Mouse (Mus musculus): ENCODE measurements at regions not wholly inside any gene's neighbourhood (a gene's known extent, or its start where the extent isn't known, plus 50 kb on each side); places are given as distances from the start of the nearest gene placed in this dataset.

DNA sequence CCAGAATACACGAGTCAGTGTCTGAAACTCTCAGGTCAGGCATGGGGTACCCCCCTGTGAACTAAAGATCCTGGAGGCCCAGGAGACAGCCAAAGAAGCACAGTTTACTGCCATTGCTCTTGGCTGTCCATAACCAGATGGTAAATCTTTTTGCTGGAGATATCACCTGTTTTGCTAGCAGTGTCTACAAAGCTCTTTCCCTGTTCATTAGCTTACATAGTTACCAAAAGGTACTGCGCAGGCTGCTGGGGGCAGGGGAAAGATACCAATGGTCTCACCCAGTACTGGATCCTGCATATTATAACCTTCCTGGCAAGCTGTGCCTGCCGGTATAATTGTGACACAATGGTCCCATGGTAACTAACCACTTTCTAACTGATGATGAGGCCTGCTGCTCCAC, 321.9 kb upstream of the Nfe2l3 start:
- no peak for DNase-seq

DNA sequence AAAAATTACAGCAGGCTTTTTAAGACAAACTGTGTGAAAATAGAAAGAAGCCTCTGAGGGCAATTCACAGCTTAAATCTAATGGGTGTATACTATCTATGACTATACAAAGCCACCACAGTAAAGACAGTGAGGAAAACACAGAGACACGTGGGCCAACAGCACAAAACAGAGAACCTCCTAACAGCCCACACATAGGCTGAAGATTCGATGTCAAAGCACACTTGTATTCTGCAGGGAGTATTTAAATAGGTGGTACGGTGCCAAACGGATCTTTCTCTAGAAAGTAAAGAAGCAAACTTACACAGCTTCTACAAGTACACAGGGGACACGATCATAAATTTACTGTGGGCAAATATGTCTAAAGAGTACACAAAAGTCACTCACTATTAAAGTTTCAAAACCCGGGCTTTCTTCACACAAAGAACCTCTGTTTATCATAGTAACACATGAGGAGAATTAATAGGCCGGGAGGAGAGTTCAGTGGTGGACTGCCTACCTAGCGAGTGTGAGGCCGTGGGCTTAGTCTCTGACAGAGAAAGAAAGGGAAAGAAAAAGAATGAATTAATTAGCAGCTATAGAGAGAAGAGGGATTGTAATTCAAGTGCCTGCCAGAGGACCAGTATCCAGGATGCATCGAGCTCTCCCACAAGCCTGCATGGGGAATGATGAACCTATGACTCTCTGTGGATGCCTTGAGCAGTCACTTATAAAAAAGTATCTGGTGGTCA, 317.7 kb upstream of the Nfe2l3 start:
- DNase-seq = no peak

DNA sequence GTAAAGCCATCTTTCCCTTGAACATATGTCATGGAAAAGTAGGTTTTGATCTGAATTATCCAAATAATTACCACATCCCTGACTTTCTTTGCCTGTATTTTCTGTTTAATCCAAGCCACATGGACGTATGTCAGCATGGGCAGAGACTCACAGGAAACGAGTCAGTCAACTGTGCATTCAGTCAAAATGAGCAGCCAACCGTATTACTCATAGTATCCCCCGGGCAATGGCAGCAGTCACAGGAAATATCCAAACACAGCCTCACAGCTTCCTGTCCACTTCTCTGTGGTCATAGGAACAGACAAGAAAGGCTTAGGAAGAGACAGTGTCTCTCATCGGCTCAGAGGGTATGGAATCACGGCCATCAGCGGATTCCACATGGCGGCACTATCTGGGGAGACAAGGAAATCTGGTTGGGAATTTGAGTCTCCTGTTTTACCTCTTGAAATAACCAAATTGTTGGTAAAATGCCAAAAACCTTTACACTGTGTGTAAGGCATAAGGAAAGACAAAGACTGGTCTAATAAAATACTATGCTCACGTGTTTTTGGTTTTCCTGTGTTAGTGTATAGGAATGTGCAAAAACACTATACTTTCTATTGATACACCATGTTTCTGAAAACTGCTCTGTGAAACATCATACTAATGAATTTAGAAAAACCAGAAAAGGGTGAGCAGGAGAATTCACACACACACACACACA, 313.5 kb upstream of the Nfe2l3 start:
- DNase-seq = no peak

DNA sequence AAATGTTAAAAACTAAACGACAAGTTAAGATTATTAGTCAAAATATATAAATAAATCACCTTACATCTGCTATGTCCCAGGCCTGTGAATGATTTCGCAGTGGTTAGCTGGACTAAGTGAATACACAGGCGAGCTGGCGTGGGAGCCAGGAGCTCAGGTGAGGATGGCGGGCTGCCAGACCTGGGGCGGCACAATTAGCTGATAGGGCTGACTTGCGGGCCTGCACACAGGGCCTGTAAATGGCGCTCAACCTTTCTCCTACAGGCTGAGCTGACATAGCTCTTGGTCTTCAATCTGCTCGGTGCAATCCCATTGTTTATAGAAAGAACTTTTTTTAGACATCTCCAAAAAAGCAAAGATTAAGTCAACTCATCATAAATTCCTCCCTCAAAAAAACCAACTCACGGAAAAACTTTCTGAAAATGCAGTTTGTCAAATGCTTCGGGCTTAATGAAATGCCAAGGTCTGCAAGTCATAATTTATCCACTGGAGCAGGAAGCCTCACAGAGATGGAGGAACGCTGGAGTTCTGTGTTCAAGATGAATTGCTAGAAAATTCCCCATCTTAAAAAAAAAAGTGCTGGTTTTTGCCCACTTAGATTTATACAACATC, 312.7 kb upstream of the Nfe2l3 start:
- DNase-seq = no peak

DNA sequence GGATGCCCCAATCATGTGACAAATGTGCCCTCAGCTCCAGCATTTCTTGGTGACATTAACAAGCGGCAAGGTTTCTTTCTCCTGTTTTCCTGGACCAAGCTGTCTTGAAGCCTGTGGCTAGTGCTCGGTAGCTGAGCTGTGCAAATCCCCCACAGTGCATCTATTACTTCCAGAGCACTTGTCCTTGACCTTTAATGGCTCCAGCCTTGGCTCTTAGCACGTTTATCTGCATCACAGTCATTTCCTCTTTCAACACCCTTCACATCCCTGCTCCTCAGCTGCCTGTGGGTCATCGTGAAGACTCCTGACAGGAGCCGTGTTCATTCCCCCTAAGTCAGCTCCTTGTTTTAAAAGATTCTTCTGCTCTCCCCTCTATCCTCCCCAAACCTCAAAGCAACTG, 309.5 kb upstream of the Nfe2l3 start:
- DNase-seq = no peak

DNA sequence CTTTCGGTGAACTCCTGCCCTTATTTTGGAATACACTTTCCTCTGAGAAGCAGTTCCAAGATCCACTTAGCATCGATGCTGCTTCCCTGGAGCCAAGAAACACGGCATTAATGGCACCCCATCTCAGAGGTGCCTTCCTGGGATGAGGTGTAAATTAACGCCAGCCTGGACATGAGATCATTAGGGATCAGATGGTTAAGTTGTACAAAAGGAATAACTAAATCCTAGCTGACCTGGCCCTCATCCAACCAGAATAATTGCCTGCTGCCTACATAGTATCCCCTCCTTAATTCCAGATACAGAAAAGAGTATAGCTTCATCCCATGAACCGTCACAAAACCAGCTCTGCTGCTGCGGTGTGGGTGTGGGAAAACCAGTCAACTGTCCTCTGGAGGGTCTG, 304.6 kb upstream of the Nfe2l3 start:
- DNase-seq = no peak

DNA sequence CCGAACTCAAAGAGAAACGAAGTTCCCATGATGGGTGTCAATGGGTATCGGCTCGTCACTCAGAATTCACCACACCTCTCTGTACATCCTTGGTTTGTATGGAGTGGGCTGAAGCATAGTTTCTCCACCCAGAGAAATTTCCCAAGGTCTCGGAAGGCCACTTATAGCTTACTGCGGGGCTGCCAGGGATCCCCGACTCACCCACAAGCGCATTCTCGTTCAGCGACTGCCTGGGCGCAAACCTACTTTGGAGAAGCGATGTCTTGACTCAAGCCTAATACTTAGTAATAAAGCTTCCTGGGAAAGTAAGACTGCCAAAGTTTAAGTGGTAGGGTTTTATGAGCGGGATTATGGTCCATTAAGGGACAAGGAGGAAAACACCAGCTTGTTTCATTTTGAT, 303.4 kb upstream of the Nfe2l3 start:
- no peak for DNase-seq

DNA sequence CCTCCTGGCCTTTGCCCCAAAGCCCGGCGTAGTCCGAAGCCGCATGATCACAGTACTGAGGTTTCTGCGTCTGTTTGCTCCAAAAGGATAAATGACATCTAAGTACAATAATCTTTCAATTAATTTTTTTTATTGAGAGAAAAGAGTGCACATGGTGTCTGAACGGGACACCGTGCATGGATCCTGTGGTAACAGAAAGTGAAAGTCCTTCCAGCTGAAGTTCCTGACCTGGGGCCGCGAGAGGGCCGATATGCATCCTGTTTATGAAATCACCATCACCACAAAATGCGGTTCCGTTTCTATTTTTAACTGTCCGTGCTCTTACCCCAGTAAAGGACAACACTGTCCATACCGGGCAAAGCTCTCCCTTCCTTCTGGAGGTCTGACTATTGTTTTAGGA, 302.9 kb upstream of the Nfe2l3 start:
- DNase-seq = peak in 1 of 2 experiments; percentile 4

DNA sequence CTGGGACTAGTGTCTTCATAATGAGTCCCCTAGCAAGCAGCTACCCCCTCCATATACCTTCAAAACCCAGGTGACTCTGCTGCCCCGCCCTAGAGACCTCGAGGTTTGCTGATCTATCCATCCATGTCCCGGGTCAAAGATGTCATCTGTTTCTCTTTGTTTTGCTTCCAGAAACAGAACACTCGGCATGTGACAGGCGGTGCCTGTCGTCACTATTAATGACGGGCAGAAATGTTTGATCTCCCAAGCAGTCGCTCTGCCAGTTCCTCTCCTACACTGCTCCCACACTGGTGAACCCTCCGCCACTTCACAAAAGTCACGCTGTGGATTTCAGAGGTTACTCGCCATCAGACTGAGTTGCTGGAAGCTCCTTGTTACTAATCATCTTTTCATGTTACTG, 287.7 kb upstream of the Nfe2l3 start:
- no peak for DNase-seq

DNA sequence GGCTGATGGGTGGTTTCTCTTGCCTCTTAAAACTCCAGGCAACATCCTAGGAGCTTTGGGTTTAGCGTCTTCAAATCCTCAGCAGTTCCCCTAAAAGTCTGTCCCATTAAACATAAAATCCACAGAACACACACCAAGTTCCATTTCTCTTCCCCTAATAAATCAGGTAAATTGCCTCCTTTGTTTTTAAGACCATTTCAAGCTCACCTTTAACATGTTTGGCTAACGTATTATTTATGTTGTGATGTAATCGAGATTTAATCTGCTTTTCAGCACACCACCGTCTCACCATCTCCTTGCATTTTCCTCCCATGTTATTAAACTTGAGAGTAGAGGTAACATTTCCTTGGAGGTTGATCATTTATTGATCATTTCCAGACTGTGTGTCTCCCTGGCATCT, 286.6 kb upstream of the Nfe2l3 start:
- DNase-seq = no peak

DNA sequence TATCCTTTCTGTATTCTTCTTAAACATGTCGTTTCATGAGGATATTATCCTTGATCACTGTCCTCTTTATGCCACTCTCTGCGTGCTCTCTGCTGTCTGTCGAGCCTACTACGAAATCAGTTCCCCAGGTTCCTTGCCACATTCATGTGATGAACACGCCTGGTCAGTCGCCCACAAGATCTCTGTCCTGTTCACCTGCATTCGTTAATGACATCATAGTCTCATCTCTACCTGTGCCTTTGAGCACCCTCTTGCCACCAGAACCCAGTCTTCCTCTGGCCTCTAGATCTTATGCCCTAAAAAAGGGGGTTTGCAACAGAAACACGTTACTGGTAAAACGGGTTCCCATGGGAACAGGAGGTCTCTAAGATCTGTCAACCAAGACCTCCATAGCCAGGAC, 283.6 kb upstream of the Nfe2l3 start:
- no peak for DNase-seq

DNA sequence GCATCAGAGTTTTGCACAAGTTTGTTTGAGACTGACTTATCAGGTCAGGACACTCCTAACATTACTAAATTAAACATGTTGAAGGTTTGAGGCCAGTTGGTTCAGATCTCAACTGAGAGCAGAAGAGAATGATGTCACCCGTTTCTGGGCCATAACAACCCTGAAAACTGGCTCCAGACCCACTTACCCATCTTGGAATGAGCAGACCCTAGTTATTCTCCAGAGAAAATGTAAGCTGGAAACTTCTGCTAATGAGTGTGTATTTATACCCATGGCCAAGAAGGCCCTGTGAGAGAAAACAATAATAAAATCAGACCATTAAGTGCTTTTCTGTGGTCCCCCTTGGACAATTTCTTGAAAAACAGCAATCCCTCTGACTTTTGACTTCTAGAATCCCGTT, 282.4 kb upstream of the Nfe2l3 start:
- DNase-seq = no peak

DNA sequence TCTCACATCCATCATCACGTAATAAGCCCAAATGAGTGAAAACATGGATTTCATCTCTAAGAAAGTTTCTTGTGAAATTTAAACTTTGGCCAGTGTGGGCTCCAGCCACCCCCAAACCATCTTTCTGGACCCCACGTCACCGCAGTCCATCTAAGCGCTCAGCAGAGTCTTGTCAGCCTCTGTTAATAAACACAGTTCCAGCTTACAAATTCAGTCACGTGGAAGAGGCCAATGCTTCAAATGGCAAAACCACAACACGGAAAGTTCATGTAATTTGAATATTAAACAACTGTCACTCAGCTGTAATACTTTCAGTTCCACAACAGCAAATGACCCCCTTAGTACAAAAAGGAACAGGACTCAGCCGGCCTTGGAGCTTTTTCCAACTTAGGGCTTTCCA, 282.0 kb upstream of the Nfe2l3 start:
- no peak for DNase-seq

DNA sequence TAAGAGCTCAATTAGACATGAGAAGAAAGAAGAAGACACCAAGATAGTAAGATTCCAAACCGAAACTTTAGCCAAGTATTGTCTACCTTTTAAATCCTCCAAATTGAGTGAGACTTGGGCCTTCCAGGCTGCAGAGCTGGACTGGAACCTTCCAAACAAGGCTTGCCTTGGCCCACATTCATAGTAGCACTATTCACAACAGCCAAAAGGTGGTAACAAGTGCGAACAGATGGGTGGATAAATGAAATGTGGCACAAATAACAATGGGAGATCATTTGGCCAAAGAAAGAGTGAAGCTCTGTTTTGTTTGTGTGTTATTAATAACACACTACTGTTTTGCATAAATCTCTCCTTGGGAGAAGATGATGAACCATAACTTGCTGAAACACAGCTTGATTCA, 281.6 kb upstream of the Nfe2l3 start:
- no peak for DNase-seq

DNA sequence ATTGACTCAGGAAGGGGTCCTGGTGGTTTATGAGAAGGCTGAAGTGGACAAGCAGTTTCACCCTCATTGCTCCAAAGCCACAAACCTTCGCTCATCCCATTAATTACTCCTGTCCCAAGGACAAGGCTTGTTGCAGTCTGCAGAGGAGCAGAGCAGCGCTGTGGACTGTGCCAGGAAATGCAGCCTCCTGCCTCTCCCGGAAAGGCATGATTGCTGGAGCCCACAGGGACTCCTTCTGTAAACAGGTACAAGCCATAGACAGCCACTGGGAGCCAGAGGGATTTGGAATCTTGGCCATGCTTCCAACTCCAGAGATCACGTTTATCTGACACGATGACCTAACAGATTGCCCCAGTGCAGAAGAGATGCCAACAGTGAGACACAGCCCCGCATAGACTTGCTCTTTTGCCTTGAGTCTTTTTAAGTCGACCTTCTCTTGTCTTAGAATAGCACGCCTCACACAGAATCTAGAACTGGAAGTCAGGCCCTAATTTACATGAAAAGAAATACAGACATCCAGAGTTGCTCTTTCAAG, 275.6 kb upstream of the Nfe2l3 start:
- DNase-seq = no peak

DNA sequence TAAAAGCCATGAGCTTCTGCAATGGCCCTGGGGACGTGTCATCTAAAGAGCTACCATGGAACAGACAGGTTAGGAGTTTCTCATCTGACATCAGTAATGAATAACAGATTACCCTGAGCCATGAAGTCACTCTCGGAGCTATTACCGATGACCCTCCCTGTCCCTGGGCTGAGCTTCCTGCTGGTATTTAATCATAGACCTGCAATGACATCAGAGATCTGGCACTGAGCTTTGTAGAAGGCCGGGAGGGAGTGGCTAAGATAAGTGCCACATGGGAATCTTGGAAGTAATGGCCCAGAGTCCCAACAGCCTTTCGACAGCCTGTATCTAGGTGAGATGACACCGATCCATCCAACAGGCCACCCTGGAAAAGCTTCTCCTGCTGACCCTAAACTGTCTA, 271.3 kb upstream of the Nfe2l3 start:
- no peak for DNase-seq

DNA sequence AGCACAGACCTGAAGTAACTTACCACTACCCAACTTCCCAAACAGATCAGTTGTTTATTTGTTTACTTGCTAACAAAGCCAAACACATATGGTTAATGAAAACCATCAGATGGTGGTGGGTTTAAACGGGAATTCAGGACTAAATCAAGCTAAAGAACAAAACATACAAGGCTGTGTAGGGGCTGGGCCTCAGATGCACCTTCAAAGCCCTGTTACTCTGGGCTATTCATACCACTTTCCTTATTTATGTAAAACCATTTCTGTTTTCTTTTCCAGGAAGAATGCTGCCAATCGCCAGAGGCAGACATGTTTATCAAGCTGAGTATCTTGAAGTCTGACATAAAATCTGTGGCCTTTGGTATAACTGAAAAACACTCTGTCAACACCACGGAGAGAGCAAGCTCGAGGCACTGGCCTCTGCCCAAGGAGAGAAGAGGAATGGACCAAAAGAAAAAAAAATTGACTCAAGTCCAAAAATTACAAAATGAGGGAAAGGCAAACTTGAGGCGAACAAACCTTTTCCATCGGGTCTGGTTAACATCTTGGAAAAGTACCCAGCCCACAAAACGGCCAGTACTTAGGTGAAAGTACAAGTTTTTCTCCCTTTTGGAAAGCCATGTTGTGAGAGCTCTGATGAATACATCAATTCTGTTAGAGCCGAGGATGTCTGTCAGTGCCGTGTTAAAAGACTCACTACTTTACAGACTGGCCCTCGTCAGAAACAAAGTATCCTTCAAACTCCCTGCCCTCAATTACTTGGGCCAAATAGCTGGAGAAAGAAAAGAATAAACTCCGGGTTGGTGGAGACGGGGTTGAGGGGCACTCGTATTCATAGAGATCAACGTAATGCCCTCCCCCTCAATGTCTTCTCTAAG, 270.0 kb upstream of the Nfe2l3 start:
- no peak for DNase-seq

DNA sequence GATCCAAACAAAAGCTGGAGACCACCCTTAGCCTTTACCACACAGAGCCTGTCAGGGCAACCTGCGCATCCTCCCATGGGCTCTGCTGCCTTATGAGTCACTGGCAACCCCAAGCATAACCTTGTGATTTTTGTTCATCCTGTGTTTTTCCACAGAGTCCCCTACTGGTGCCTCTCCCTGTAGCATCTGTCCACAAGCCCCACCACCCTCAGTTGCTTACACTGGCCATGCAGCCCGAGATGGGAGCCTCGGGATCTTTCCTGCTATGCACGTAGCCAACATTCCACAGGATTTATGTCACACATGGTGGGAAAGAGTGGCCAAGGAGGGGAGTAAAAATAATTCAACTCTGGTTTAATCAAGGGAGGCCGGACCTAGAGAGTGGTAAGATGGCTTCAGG, 269.2 kb upstream of the Nfe2l3 start:
- DNase-seq = no peak

DNA sequence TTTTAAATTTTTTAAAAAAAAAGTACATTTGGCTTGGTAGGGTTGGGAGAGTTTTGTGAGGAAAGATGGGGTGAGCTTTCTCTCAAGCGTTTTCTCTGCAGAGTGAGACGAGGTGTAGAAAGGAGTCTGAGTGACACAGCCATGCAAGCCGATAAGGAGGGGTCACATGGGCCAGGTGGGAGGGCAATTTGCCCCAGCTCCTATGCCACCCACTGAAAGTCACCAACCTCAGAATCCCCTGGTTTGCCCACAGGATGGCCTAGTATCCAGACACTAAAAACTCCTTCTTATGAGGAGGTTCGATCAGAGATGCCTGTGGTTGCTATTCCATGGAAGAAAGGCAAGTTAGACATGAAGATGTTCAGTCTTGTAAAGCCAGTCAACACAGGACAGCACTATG, 268.6 kb upstream of the Nfe2l3 start:
- DNase-seq = no peak

DNA sequence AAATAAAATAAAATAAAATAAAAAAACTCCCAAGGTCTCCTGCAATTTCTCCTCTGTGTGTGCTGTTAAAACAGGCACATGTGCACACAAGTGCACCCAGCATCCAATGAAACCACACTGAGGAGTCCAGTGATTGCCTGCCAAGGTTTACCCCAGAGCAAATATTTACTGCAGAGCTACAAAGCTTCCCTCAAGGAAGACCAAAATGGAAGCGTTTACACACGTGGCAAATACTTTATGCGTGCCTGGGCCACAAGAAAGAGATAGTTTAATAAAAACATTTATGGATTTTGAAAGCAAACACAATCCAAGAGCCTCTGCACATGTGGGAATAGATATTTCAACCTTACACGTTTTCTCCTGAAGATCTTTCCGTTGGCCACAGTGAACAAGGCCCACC, 265.4 kb upstream of the Nfe2l3 start:
- DNase-seq = no peak

DNA sequence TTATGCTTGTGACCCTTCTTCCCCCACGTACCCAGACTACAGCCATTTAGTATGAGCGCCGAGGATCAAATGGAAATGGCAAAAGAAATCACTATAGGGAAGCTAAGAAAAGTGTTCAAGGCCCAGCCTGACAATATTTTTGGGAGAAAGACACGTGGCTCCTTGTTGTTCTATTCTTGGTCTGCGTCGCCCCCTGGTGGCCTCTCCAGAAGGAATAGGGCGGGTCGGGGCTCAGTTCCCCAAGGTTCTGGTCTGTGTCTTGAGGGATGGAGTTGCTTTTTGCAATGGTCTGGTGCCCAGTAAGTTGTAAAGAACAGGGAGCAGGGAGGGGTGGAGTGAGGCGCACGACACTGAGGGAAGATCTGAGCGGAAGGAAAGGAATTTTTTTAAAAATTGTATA, 264.4 kb upstream of the Nfe2l3 start:
- peak; percentile 14 to 23 for DNase-seq

DNA sequence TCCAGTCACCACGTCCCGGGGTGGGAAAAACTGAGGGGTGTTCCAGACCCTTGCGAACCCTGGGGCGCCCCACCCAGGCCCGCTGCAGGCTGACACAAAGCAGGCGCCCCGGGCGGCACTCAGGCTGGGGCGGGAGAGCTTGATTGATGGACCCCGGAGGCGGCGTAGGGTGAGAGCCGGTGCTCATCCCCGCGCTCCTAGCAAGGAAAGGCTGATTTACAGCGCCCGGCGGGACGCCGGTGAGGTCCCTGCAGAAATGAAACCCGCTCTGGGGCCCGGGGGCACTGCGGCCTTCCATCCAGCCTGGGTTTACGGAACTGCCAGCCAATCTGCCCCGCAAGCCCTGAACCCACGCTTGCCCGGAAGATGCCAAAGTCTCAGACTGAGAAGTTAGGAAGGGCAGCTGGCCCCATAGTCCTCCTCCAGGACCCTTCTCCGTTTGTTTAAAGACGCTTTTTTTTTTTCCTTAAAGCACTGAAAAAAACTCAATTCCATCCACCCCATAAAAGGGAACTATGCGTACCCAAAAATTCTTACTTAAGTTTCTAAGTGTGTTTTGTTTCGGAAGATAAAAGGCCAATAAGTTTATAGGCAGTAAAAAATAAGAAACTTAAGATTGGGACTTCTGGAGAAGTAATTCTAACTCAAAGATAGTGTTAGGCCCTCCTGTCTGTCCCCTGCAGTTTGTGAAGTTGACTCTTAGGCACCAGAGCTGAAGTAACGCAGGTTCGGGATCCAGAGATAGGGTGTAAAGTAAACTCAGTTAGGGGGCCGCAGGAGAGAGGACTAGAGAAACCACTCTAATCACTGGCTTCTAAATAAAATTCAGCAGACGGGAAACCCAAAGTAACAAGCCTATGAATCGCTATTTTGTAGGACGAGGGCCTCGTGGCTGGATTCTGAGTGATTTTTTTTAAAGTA, 263.4 kb upstream of the Nfe2l3 start:
- DNase-seq = no peak

Data from thymus, adult 18-20 months (tissue).